Mouse (Mus musculus): ENCODE results near the gene Dnajc24. TPM values are rescaled to one million over a fixed set of nuclear protein-coding genes. Genes with fewer than 3 reads are reported as not detected.

Gene Dnajc24
- 10 to 100 TPM; 22.3 to 26.7 TPM for total RNA-seq (2021)
- long read RNA-seq, experiment 1, transcript Dnajc24-201 (5 exons, 1,197 nt): major isoform, 8 of 12 reads
- long read RNA-seq, experiment 1, partial matches to known transcripts: 1 of 12 reads
- long read RNA-seq, experiment 1, other reads (novel, unspliced or antisense): 1 of 12 reads
- long read RNA-seq, experiment 2, transcript Dnajc24-201 (5 exons, 1,197 nt): major isoform, 30 of 37 reads
- long read RNA-seq, experiment 2, partial matches to known transcripts: 2 of 37 reads
- long read RNA-seq, experiment 2, other reads (novel, unspliced or antisense): 4 of 37 reads

DNA sequence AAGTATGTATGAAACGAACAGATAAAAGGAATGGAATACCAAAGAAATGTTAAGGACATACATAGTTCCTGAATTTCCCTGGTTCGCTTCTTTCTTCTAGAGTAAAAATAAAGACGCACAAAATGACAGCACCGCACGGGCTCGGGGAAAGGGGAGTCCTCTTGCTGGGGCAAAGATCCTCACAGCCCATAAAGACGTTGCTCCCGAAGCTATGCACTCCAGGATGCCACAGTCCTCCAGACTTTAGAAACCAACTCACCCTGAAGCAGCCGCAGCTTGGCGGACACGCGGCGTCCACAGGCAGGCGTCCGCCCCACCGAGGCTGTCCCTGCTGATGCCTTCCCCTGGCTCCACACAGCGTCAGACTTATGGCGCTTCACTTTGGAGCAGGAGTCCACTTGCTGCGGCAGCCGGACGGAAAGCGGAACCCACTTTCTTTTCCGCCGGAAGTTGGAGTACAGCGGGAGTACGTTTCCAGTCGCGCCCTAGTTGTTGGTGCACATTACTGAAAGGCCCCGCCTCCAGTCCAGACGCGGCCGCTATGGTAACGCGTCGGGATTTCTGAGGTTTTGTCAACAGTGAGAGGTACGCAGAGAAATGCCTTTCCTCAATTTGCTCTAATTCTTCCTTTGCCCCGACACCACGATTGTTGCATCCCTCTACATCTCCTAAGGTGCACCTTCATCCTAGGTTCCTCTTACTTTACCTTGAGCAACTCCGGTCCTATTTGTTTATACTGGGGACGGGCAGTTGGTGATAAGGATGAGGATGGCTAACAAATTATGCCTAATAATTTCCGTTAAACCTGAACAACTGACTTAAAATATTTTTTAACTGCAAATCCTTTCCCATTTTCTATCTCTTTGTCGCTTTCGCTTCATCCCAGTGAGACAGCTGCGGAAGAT lies at the start of gene Dnajc24:
Dnajc24 (minus strand) TSS at position 715 of the 905 bp plus-strand sequence.
- peak; percentile 94 for DNase-seq (ENCODE audit: low spot score in 2 of 2)

DNA sequence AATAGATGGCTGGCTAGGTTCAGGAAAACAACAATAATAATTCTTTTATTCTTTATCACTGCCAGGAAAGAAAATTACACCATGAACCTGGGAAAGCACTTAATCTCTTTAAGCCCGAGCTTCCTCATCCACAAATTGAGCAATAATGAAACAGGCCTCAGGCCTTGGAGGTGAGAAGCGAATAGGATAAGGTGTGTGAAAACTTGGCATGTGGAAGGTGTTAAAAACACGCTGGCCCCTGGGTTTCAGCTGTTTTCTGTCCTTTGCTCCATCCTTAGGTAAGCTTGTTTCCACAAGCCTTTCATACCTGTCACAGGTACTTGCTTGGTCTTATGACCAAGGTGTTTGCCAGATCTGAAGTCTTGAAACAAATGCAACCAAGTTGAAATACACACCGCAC lies 43.3 kb upstream of the Dnajc24 start:
- no peak for DNase-seq (ENCODE audit: low spot score in 2 of 2)

DNA sequence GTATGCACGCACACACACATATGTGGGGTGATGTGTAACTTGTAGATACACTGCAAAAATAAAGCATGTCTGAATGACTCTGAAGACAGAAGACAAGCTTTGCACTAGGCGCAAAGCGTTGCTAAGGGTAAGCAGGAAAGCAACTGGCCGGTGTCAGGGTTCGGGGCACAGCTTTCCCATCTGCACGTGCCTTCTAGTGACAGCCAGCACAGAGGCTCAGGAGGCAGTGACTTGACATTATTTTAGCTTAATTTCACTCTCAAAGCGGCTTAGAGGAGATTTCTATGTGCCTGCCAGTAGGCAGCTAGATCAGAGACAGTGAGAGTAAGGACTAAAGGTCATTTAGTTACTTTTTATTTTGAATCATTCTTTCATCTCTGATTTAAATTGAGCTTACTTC lies 39.1 kb upstream of the Dnajc24 start:
- no peak for DNase-seq (ENCODE audit: low spot score in 2 of 2)

DNA sequence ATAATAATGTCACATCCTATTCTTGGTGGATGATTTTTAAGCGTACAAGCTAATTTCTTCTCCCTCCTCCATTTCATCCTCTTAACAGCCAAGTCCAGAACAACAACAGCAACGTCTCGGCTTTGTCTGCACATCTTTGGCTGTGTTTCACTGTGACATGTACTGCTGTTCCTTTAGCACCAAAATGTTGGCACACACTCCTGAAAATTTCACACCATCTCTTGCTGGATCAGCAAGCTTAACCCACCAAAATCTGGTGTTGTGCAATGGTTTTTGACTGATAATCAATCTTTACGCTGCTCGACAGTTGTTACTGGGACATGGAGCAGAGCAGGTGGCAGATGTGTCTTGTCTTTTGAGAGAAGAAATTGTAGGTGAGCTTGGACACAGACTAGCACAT lies 38.6 kb upstream of the Dnajc24 start:
- DNase-seq (ENCODE audit: low spot score in 2 of 2): no peak

DNA sequence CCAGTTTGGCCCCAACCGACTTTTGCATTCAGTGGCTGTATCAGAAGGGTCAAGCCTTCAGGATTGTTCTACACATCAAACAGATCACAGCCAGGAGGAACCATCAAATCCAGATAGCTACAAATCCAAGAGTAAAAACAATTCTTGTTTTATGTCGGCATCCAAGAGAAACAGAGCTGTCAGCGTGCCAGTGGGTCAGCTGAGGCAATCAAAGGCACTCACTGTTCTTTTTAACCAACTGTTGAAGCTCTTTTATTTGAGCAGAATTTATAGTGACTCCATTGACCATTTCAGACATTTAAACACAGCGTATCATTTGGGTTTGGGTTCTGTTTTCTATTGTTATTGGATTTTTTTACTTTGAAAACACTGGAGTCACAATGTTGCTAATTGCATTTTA lies 34.9 kb upstream of the Dnajc24 start:
- peak in 1 of 2 experiments; percentile 29 for DNase-seq (ENCODE audit: low spot score in 2 of 2)

DNA sequence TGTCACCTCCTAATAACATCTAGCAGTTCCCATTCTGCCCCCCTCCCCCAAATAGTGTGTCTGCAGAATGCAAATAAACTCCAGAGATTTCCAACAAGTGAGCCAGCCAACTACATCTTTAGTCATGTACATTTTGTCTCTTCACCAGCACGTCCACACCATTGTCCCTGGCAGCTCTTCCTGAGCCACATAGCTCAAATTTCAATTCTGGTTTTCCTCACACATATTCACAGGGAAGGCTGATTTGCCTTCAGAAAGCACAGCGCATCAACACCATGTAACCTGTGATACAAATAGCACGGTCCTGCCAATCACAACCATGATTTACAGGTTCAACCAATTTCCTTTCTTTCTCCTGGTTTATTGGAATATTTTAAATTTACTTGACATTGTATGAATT lies 21.5 kb upstream of the Dnajc24 start:
- no peak for DNase-seq (ENCODE audit: low spot score in 2 of 2)

DNA sequence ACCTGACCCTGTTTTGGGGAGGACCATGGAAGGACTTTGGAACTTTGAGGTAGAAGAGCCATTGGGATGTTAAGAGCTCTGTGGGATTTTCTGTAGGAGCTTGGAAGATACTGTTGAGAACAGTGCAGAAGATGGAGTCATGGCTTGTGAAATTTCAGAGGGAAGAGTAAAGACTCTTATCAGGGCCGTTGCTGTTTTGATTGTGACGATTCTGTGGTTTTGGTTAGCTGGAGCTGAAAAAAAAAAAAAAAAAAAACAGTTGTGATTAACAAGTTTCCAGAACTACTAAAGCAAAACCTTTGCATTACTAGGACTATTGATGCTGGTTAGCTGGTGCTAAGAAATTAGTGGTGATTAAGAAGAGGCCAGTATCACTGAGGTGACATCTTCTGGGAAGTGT lies 5.1 kb upstream of the Dnajc24 start:
- DNase-seq (ENCODE audit: low spot score in 2 of 2): no peak

DNA sequence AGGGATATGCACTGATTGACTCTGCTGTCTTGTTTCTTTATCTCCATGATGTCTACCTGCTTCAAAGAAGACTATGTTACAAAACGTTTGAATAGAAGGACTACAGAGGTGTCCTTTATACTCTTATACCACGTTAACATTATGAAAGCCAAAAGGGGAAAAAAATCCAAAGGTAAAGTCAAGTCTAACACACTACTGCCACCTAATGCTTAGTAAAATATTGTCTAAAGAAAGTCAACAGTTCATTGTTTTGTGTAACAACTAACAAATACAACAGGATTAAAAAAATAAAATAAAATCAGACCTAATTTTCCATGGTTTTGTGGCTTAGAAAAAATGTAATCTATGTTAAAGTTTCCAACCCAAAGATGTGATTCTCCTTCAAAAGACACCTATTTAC lies 15.3 kb downstream of the Dnajc24 start:
- peak in 1 of 2 experiments; percentile 10 for DNase-seq (ENCODE audit: low spot score in 2 of 2)

DNA sequence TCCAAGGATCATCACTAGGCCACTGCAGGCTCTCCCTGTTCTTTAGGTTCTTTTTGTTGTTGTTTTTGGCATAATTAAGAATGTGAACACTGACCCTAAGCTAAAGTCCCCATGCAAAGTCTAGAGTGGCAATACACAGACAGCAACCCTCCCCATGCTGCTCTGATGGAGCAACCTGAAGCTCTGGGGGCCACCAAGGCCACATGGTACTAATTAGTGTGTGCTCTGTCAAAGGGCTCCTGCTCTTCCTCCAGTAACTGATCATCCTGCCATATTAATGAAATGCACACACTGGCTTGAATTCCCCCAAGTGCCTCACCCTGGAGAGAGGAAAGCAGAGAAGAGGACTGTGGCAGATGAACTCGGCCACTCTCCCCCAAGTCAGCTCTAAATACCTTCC lies 16.2 kb downstream of the Dnajc24 start:
- no peak for DNase-seq (ENCODE audit: low spot score in 2 of 2)

DNA sequence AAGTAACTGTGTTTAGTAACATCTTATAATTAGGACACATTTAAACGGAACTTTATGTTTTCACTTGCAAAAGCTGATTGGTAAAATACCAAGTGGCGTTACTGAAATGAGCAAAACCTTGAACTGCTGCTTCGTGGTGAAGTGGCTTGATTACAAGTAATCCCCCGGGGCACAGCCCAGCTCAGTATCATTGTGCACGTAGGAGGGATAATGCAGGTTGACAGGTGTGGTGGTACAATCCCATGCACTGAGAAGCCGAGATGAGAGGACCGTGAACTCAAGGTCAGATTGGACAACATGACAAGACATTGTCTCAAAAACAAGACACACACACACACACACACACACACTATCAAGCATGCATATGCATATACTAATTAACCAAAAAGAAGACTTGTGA lies 18.1 kb downstream of the Dnajc24 start:
- no peak for DNase-seq (ENCODE audit: low spot score in 2 of 2)

DNA sequence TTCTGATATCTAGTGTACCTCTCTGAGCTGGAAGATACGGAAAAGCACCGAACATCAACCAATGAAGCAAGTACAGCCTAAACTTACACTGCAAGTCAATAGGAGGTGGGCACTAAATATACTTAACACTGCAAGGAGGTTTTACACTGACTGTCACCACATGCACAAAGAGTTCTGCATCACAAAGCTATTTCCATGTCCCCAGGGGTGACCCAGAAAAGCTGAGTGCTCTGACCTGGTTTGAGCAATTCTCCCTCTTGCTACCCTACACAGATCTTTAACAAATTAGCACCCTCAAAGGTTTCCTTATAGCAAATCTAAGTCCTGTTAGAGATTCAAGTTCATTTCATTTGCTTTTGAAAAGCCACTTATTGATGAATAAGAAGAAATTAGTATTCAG lies 25.3 kb downstream of the Dnajc24 start:
- no peak for DNase-seq (ENCODE audit: low spot score in 2 of 2)

DNA sequence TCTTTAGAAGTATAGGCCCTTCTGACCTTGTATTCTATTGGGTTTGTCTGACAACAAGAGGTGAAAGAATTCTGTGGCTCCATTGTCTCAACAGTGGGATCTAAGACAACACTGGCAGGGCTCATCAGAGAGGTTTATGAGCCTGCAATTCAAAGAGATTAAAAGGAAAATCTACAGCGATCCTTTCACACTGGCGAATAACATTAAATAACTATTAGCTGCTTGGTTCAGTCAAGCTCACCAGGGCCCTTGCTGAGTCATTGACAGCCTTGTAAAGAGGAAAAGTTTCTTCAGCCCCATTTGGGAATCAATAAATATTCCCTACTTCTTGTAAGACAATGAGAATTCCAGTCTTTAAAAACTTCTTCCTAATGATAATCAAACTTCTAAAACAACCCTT lies 29.4 kb downstream of the Dnajc24 start:
- no peak for DNase-seq (ENCODE audit: low spot score in 2 of 2)

DNA sequence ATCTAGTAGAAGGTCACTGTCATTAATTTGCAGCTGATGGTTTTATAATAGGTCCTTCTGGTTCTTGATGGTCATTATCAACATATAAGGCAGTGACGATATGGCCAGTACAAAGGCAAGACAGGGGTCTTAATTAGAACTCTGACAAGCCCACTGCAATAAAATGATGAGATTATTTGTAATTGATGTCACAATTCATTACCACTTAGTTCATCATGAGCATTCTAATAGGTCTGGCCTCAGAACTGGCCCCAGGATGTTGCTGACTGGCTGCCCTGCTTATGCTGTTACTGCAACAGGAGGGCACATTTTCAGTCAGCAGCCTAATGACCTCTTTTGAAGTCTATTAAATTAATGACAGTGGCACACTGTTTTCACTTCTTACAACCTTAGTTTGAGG lies 39.9 kb downstream of the Dnajc24 start:
- no peak for DNase-seq (ENCODE audit: low spot score in 2 of 2)

DNA sequence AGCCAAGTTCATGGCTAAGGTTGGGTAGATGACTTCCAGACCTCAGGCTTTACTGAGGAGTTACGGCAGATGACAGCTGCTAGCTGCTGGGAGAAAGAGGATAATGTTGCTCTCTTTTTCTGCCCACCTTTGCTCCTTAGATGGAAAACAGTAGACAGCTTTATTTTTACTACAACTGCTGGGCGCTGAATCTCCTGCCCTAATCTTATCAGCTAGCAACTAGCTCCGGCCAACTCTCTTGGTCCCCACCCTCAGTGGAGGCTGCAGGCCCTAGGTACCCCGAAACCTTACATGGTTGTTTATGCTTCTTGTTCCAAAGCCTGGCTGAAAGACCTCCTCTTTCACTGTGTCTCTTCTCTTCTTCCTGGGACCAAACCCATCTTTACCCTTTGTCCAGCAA lies 49.5 kb downstream of the Dnajc24 start:
- no peak for DNase-seq (ENCODE audit: low spot score in 2 of 2)

DNA sequence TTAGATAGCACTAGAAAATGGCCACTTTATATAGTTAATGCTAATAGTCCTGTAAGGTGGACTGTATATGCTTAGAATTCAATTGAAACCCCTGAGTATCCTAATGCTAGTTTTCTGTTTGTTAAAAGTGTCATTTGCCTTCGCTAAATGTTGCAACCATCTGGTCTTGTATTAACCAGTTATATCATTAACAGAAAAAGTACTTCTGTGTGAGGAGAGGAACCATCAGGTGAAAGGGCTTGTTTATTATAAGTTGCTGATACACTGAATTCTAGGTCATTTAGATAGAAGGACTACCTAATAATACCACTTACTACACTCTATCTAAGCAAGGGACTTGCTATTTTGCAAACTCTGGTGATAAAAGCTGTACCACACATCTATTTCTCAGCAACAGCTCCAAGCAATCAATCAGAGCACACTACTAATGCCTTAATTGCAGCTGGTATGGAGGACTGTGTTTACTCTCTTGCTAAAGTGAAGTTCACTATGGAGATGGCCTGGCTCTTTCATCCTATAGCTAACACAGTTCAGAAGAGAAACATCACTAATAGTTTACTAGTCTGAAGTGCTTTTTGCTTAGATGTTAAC lies 51.9 kb downstream of the Dnajc24 start:
- no peak for DNase-seq (ENCODE audit: low spot score in 2 of 2)

DNA sequence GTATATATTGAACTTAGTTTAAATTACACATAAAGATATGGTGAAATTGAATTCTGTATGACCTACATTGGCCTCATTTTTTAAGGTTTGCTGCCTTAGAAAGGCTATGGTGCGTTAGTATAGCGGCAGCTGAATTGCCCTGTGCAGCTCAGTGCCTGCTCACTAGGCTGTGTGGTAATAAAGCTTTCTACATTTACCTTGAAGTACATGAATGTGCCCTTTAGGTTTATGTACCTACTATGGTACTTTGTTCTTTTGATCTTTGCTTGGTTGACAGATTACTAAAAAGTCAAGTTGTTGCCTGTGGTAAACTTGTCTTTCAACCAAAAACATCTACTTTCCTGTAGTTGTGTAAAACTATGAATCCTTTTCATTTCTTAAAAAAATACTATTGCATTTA lies 53.2 kb downstream of the Dnajc24 start:
- no peak for DNase-seq (ENCODE audit: low spot score in 2 of 2)

DNA sequence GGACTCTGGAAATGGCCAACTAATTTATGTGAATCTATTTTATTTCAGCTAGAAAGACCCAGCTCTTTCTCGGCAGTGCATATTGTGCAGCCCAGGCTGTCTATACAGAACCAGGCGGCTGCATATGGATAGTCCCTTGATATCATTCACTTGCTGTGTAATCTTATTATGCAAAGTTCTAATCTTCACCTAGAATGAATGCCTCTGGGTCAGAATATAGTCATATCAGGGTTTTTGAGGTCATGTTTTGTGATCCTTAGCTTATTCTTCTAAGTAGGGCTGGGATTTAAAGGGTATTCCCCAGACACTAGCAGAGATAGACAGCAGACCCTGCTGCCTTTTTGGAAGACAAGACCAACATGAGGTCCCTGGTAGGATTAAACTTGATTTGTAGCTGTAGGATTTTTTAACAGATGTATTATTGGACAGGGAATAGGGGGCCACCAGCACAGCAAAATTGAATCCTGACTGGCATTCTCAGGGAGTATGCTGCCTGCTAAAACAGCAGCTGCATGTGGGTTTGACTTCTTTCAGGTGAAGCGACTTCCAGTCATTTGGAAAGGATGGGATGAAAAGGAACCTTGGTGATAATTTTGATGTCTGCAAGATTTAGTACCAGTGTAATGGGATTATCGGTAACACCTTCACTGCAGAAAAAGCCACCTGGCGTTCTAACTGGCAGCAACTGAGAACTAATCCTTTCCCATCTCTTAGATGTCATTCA lies 85.6 kb downstream of the Dnajc24 start:
- DNase-seq (ENCODE audit: low spot score in 2 of 2): no peak

Data from layer of hippocampus, postnatal 14 days (tissue).